In the genomic region with DNA sequence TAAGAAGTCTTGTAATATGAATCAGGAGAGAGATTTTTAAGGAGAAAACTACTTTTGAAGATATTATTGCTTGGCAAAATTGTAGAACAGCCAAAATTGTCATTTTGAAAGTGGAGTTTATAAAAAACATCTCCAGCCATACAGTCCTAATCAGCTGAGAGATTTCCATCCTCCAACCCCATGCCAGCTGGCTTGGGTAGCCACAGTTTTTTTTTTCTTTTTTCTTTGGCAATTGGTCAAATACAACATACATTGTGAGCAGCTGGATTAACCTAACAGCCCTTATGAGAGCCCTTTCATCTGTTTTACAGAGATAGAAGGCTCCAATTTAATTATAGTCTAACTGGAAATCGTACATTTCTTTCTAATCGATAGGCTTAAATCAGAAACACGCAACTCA, we compare ENCODE assay signal across 12 mouse cellular contexts.
"Had no signal": no experiment of that assay in that cellular context is flagged by ENCODE, and none has a peak within 500 bp of the region (broad histone marks: within the 10 kb centered on the region; RNA-seq: fewer than 3 reads in every experiment).

No protein-coding gene starts in this region.

- H3K27ac ChIP-seq: left cerebral cortex, adult 2 months; limb, embryonic 12.5 days; liver, embryonic 14.5 days; midbrain, embryonic 10.5 days; neural tube, embryonic 15.5 days; stomach, postnatal 0 days had no signal

- H3K9me3 ChIP-seq: limb, embryonic 12.5 days; midbrain, embryonic 10.5 days; neural tube, embryonic 15.5 days had no signal

- ATAC-seq: intestine, postnatal 0 days had no signal

- H3K27me3 ChIP-seq: limb, embryonic 12.5 days; neural tube, embryonic 15.5 days had no signal

- H3K36me3 ChIP-seq: limb, embryonic 12.5 days; midbrain, embryonic 10.5 days; neural tube, embryonic 15.5 days had no signal

- H3K4me2 ChIP-seq: limb, embryonic 12.5 days; neural tube, embryonic 15.5 days had no signal

- H3K9ac ChIP-seq: limb, embryonic 12.5 days; liver, embryonic 14.5 days; neural tube, embryonic 15.5 days had no signal

- H3K4me1 ChIP-seq: midbrain, embryonic 10.5 days; neural tube, embryonic 15.5 days had no signal

- DNase-seq: kidney, adult 8-10 months; kidney, postnatal 25 days; lung, adult 2 months; lung, postnatal 4 days had no signal

- H3K4me3 ChIP-seq: left cerebral cortex, adult 2 months; limb, embryonic 12.5 days; midbrain, embryonic 10.5 days; myocyte; neural tube, embryonic 15.5 days had no signal
